Mouse (Mus musculus) c-Kit-negative CD71-positive TER-119-positive erythroid progenitor cells, embryonic 14.5 days (primary cell): Measurements from ENCODE around the gene Nosip.
"Not testable (repeated sequence)": the region's sequence is repeated elsewhere in the genome, so short reads cannot be mapped to it uniquely, and the experiment has no call there.

Experiments
- DNase-seq: peaks from one replicate; pipeline ENCODE4 v3.0.0-alpha.2; 2013; ENCODE audit warnings: low read depth, low spot score

Gene Nosip

GRCm38 (mm10) chr7:45090251-45090977 is 28.2 kb downstream of the Nosip start:
- DNase-seq, result no peak

- no peak for DNase-seq
These were observed 29.1 kb downstream of the Nosip start for GRCm38 (mm10) chr7:45091001-45091990.

GRCm38 (mm10) chr7:45092048-45092447 is 29.8 kb downstream of the Nosip start, which contains the start of gene Rcn3:
Gene Rcn3 (minus strand): TSS chr7:45092221.
- no peak for DNase-seq

- DNase-seq, result no peak
These were observed 30.7 kb downstream of the Nosip start for GRCm38 (mm10) chr7:45092828-45093515.

- DNase-seq, result no peak
These were observed 31.3 kb downstream of the Nosip start for GRCm38 (mm10) chr7:45093516-45093905.

GRCm38 (mm10) chr7:45094121-45094520 is 31.9 kb downstream of the Nosip start:
- DNase-seq, result no peak

GRCm38 (mm10) chr7:45095367-45095766 is 33.1 kb downstream of the Nosip start:
- no peak for DNase-seq

- not testable (repeated sequence) for DNase-seq
These were observed 33.7 kb downstream of the Nosip start for GRCm38 (mm10) chr7:45095965-45096364.

GRCm38 (mm10) chr7:45097479-45097878 is 35.2 kb downstream of the Nosip start:
- DNase-seq, result no peak

- DNase-seq, result no peak
These were observed 36.5 kb downstream of the Nosip start for GRCm38 (mm10) chr7:45098541-45099240.

GRCm38 (mm10) chr7:45100046-45100445 is 37.8 kb downstream of the Nosip start:
- DNase-seq, result no peak

- DNase-seq, result no peak
These were observed 40.2 kb downstream of the Nosip start for GRCm38 (mm10) chr7:45102441-45102840.

- DNase-seq, result no peak
These were observed 40.8 kb downstream of the Nosip start for GRCm38 (mm10) chr7:45102940-45103585.

- DNase-seq, result no peak
These were observed 41.5 kb downstream of the Nosip start, which contains the start of gene Fcgrt for GRCm38 (mm10) chr7:45103652-45104180. Gene Fcgrt (minus strand): TSS chr7:45103851.

- no peak for DNase-seq
These were observed 42.7 kb downstream of the Nosip start for GRCm38 (mm10) chr7:45104941-45105340.

- no peak for DNase-seq
These were observed 43.3 kb downstream of the Nosip start for GRCm38 (mm10) chr7:45105491-45105890.

- DNase-seq, result no peak
These were observed 44.2 kb downstream of the Nosip start for GRCm38 (mm10) chr7:45106441-45106840.

- DNase-seq, result no peak
These were observed 44.9 kb downstream of the Nosip start for GRCm38 (mm10) chr7:45107052-45107645.

- DNase-seq, result not testable (repeated sequence)
These were observed 47.9 kb downstream of the Nosip start for GRCm38 (mm10) chr7:45110089-45110488.

GRCm38 (mm10) chr7:45111940-45112339 is 49.7 kb downstream of the Nosip start:
- DNase-seq, result no peak
